Mouse (Mus musculus): ENCODE results near the gene Txn2.

The Txn2 gene

GRCm38 (mm10) chr15:77933770-77934169 is 5.0 kb upstream of the Txn2 start:
- DNase-seq: peak; percentile 92

GRCm38 (mm10) chr15:77933222-77933621 is 4.4 kb upstream of the Txn2 start:
- DNase-seq: no peak

DNA sequence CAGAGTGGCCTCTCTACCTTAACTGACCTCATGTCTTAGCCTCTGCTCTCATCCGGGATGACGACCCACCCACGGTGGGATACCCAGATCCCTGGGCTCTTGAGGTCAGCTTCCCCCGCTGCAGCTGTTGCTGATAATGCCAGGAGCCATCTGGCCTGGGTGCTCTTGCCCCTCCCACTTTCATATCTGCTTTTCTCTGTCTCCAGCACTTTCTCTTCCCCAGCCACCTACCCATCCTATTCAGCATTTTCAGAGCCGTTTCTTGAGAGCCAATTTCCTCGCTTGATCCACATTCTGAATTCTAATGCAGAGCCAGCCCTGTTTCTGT is 2.8 kb upstream of the Txn2 start:
- DNase-seq: peak; percentile 49 to 50

GRCm38 (mm10) chr15:77930986-77931688 is 2.3 kb upstream of the Txn2 start:
- DNase-seq: no peak

DNA sequence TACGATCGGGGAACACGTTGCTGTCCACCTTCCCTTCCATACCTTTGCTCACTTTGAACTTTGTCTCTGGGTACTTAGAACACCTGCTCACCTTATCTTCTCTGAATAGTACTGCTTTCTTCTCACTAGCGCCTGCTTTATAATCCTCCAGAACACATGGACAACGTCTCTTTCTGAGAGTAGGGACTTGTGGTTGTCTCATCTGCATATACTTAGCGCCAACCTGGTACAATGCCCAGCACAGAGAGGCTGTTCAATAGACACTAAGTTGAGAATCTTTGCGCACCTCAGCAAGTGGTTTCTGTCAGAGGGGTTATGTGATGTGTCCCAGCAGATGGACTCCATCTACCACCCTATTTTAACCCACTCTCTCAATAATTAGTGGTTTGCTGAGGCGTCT is 998 bp upstream of the Txn2 start:
- no peak for DNase-seq

- no peak for DNase-seq
These were observed 715 bp downstream of the Txn2 start for GRCm38 (mm10) chr15:77928091-77928490.

DNA sequence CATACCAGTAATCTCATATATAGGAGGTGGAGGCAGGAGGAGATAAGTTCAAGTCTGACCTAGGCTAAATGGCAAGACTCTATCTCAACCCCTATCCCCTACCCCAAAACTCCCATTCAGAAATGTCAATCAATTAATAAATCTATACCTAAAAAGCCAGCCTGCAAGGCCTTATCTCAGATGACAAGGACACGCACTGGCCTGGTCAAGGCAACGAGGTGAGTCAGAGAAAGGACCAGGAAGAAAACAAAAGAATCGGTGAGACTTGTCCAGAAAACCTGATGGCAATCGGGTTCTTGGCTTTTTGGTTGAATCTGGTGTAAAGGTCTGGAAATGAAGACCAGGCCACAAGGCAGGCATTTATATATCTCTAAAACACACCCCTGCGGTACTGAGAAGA is 1.9 kb downstream of the Txn2 start:
- DNase-seq: no peak

GRCm38 (mm10) chr15:77925195-77925594 is 3.6 kb downstream of the Txn2 start:
- no peak for DNase-seq

DNA sequence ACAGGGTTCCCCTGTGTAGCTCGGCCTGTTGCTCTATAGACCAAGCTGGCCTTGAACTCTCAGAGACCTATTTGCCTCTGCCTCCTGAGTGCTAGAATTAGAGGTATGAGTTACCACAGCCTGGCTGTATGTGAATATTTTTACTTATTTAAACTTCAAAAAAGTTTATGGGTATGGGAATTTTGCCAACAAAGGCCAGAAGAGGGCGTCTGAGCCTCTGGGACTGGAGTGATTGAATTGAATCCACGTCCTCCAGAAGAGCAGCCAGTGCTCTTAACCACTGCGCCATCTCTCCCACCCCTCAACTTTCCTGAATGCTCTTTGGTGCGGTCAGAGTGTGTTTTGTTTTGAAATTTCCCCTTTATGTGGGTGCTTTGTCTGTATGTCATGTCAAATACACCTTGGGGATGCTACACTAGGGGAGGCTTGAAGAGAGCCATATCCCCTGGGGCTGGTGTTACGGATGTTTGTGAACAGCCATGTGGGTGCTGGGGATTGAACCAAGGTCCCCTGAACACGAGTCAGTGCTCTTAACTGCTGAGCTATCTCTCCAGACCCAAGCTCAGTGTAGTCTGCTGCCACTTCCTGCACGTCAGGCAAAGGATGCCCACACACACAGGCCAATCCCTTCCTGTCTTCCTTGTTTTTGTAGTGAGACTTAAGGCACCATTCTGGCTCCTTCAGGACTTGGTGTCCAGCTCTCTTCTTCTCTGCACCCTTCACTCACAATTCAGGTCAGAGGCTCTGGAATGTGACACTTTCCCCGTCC is 5.4 kb downstream of the Txn2 start:
- DNase-seq: no peak

DNA sequence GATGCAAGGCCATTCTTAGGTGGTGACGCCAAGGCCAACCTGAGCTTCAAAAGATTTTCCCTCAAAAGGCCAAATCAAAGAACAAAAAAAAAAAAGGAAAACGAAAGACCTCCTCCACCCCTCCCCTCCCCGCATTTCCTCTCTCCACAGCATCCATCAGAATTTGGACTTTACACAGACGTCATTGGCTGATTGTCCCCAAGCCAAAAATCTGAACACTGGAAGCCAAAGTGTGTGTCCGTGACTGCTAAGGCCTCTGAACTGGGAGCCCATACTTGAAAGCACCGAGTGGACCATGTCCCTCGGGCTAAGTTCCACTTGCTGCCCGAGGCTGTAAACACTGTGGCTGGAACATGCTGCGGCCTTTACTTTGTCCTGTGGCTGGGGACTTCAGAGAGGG is 6.1 kb downstream of the Txn2 start:
- DNase-seq: no peak

GRCm38 (mm10) chr15:77921636-77922035 is 7.2 kb downstream of the Txn2 start:
- DNase-seq: no peak

GRCm38 (mm10) chr15:77920511-77921462 is 8.0 kb downstream of the Txn2 start:
- peak; percentile 25 to 29 for DNase-seq

DNA sequence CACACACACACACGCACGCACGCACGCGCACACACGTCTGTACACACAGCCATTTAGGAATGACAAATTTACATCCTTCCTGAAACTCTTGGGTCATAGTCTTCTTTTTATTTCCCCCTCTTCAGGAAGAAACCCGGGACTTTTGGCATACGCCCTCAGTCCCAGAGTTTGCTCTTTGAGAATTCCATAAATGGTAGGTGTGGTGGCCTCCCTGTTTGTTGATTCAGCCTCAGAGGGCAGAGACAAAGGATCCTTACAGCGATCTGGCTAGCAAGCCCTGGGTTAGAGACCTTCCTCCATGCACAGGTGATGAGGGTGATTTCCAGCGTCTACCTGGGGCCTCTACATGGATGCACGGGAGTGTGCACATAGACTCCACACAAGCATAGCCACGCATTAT is 9.4 kb downstream of the Txn2 start:
- no peak for DNase-seq

GRCm38 (mm10) chr15:77916851-77917544 is 11.8 kb downstream of the Txn2 start:
- peak; percentile 88 to 89 for DNase-seq

DNA sequence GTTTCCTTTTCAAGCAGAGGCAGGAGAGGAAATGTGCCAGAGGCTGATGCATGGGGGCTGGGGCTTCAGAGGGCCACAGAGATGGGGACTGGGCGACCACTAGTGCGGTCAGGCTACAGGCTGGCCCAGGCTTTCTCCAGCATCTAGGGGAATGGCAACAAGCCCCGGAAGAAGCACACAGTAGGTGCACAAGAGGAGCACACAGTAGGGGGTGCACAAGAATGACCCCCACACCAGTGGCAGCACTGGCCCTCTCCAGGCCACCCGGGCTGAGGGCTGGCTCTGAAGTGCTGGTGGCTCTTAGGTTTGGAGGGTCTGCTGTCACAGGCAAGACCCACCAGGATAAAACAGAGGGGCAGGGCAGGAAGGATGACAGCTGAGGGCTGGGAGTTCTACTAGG is 13.5 kb downstream of the Txn2 start:
- no peak for DNase-seq

- no peak for DNase-seq
These were observed 14.3 kb downstream of the Txn2 start for GRCm38 (mm10) chr15:77914507-77914906.

DNA sequence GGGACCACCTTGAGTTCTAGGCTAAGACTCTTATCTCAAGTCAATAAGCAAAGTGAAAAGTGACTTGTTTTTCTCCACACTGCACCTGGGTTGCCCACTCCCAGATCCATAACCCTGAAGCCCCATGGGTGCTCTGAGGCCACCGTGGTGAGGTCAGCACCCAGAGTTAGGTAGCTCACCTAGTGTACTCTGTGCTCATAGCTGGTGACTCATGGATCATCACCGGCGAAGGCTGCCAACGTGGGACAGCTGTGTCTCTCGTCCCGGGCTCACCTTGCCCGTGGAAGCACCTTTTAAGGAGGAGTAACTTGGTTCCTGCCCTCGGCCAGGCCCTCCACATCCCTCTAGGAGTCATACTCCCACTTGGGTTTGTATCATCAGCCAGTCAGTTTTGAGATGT is 15.8 kb downstream of the Txn2 start:
- DNase-seq: no peak

DNA sequence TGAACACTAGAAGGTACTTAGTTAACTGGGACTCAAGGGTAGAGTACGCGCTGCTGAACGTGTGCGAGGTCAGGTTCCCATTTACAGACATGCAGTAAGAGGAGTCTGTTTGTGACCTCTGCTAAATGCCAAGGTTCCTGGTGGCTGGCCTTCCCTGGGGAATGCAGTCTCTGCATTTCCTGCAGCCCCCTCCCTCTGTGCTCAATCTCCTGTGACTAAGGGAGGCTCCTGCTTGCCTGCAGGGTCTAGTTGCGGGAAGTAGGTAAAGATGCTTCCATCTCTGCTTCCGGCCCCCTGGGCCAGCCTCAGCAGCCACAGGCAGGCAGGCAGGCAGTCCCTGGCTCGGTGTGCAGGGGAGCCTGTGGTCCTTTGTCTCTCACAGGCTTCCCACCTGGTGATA is 16.2 kb downstream of the Txn2 start:
- DNase-seq: no peak

DNA sequence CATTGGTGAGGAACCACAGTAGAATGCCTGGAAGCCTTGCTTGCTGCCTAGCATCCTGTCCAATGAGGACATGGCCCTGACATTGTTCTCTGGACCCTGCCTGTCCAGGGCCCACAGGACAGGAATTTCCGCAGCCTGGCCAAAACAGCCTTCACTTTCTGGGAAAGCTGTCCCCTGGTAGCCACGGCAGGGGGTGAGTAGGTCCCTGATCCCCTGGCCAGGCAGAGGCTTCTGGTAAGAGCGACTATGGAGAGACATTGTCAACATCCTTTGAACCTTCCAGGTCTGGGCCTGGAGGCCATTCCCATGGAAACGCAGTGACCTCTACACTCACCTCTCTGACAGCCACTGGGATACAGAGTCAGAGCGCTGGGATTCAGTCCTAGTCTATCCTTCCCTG is 16.8 kb downstream of the Txn2 start:
- no peak for DNase-seq

DNA sequence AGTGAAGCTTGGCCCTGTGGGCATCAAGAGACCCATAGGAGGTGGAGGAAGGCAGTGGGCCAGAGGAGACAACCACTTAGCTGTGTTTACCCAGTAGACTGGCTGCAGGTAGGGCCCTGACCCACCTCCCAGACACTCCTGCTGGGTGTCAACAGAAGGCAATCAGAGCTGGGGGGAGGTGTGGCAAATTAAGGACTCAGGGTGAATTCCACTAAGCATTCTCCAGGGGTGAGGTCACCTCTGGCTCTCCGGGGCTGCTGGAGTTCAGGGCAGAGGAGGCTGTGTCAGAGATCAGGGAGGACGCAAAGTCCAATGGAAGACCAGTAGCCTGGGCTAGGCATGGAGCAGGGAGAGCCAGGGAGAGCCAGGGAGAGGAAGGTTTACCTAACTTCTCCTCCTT is 17.7 kb downstream of the Txn2 start:
- no peak for DNase-seq

GRCm38 (mm10) chr15:77907646-77908518 is 20.9 kb downstream of the Txn2 start:
- no peak for DNase-seq

DNA sequence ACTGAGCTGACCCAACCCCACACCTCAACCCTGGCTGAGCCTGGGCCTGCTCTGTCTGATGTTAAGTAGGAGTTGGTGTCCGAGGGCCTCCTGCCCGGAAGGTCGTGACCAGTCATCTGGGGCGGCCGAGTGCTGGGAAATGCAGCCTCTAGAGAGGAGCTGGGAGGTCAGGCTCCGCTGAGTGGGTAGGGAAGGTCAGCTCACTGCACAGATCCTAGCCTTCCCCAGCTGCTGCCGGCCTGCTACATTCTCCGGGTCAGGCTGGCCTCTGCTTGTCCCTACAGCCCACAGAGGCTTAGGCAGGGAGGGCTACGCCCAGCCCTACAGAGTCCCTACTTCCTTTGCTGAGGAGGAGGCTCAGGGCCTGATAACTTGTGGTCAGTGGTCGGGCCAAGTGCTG is 22.3 kb downstream of the Txn2 start:
- DNase-seq: no peak
